33 mouse cellular contexts compared by ENCODE assay signal in the genomic region with DNA sequence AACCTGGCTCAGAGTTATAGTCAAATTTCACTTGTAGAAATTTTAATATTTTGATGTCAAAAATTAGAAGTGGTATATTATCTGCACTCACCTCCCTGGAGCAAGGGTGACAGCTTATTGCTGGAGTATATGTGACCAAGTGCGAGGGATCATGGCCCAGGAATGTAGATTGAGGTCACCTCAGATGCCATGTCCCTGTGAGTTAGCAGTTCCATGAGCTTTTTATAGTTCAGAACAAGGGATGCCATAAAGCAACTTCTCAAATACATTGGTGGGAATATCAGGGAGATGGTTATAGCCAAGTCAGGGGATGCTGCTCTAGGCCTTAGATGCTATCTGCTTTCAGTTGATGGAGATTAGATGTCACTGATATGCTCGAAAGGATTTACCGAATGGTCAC. TPM values are rescaled to one million over a fixed set of nuclear protein-coding genes. Genes with fewer than 3 reads are reported as not detected.
"Had no signal": no experiment of that assay in that cellular context is flagged by ENCODE, and none has a peak within 500 bp of the region (broad histone marks: within the 10 kb centered on the region; RNA-seq: fewer than 3 reads in every experiment).

No protein-coding gene starts in this region.

- H3K4me2 ChIP-seq: embryonic facial prominence, embryonic 12.5 days; embryonic facial prominence, embryonic 13.5 days; embryonic facial prominence, embryonic 15.5 days; forebrain, embryonic 12.5 days; forebrain, embryonic 13.5 days; forebrain, embryonic 15.5 days had no signal

- H3K27ac ChIP-seq: embryonic facial prominence, embryonic 10.5 days; embryonic facial prominence, embryonic 12.5 days; embryonic facial prominence, embryonic 13.5 days; embryonic facial prominence, embryonic 15.5 days; forebrain, embryonic 10.5 days; forebrain, embryonic 12.5 days; forebrain, embryonic 13.5 days; forebrain, embryonic 15.5 days; gastrocnemius, adult 2 months had no signal

- H3K27me3 ChIP-seq: embryonic facial prominence, embryonic 12.5 days; forebrain, embryonic 12.5 days; forebrain, embryonic 13.5 days; forebrain, embryonic 15.5 days had no signal

- ATAC-seq: forebrain, embryonic 13.5 days; forebrain, embryonic 14.5 days; forebrain, embryonic 15.5 days; forebrain, embryonic 16.5 days; forebrain, postnatal 0 days had no signal

- H3K4me3 ChIP-seq: embryonic facial prominence, embryonic 10.5 days; embryonic facial prominence, embryonic 12.5 days; embryonic facial prominence, embryonic 13.5 days; embryonic facial prominence, embryonic 15.5 days; erythroblast, embryonic 14.5 days; forebrain, embryonic 10.5 days; forebrain, embryonic 12.5 days; forebrain, embryonic 13.5 days; forebrain, embryonic 15.5 days; gastrocnemius, adult 2 months had no signal

- H3K4me1 ChIP-seq: embryonic facial prominence, embryonic 10.5 days; embryonic facial prominence, embryonic 12.5 days; embryonic facial prominence, embryonic 13.5 days; embryonic facial prominence, embryonic 15.5 days; forebrain, embryonic 10.5 days; forebrain, embryonic 12.5 days; forebrain, embryonic 13.5 days; forebrain, embryonic 15.5 days had no signal

- DNase-seq: cerebellum, adult 2 months; cerebellum, adult 8-10 months; cerebellum, adult 9-10 months; cerebellum, adult 9-11 months; cerebellum, postnatal 10 days; cerebellum, postnatal 14 days; cerebellum, postnatal 25 days; cerebellum, postnatal 36 days; embryo, embryonic 11 days; forebrain, postnatal 0 days; gastrocnemius, adult 2 months; gastrocnemius, postnatal 10 days; gastrocnemius, postnatal 14 days; gastrocnemius, postnatal 25 days; gastrocnemius, postnatal 36 days had no signal

- H3K36me3 ChIP-seq: embryonic facial prominence, embryonic 10.5 days; embryonic facial prominence, embryonic 12.5 days; embryonic facial prominence, embryonic 13.5 days; embryonic facial prominence, embryonic 15.5 days; forebrain, embryonic 10.5 days; forebrain, embryonic 12.5 days; forebrain, embryonic 15.5 days had no signal

- H3K9me3 ChIP-seq: embryonic facial prominence, embryonic 10.5 days; embryonic facial prominence, embryonic 12.5 days; embryonic facial prominence, embryonic 13.5 days; embryonic facial prominence, embryonic 15.5 days; forebrain, embryonic 10.5 days; forebrain, embryonic 12.5 days; forebrain, embryonic 13.5 days; forebrain, embryonic 15.5 days had no signal

- H3K9ac ChIP-seq: embryonic facial prominence, embryonic 12.5 days; embryonic facial prominence, embryonic 13.5 days; embryonic facial prominence, embryonic 15.5 days; forebrain, embryonic 12.5 days; forebrain, embryonic 13.5 days; forebrain, embryonic 15.5 days; forebrain, postnatal 0 days had no signal

RNA-seq across cellular contexts. Expression of a gene that starts 27.7 kb away (rescaled TPM):
- total RNA-seq: common myeloid progenitor, adult 5-6 weeks; gastrocnemius, adult 18-20 months; gastrocnemius, adult 2 months; gastrocnemius, adult 8-10 months; gastrocnemius, postnatal 14 days; gastrocnemius, postnatal 25 days; gastrocnemius, postnatal 36 days; gastrocnemius, postnatal 4 days; granulocyte monocyte progenitor cell, adult 5-6 weeks had no signal
- polyA plus RNA-seq: embryonic facial prominence, embryonic 11.5 days; embryonic facial prominence, embryonic 12.5 days; embryonic facial prominence, embryonic 13.5 days; erythroblast, embryonic 14.5 days; forebrain, embryonic 10.5 days; forebrain, embryonic 11.5 days; forebrain, embryonic 12.5 days; forebrain, embryonic 13.5 days; forebrain, embryonic 14.5 days; forebrain, embryonic 15.5 days; forebrain, embryonic 16.5 days; forebrain, postnatal 0 days had no signal
